Mouse (Mus musculus) lung, adult 2 months (tissue): Measurements from ENCODE around the gene Lysmd1. TPM values are rescaled to one million over a fixed set of nuclear protein-coding genes. Genes with fewer than 3 reads are reported as not detected.

Experiments
- DNase-seq: peaks from one replicate; pipeline ENCODE4 v3.0.0; 2022
- H3K4me1 ChIP-seq: fragments of 200-500 bp; 2 replicates; pipeline ENCODE4 v1.6.1; 2011; ENCODE audit warnings: low read length; ENCODE audit not compliant: control insufficient read depth, insufficient read depth
- H3K4me3 ChIP-seq: fragments of 200-500 bp; replicated peaks from 2 replicates; pipeline ENCODE3; 2011; ENCODE audit warnings: low read depth, mild to moderate bottlenecking, control low read depth, low read length; ENCODE audit errors: extremely low read depth
- CTCF ChIP-seq: fragments of 200-500 bp; IDR thresholded peaks from 2 replicates; pipeline ENCODE4 v1.5.1; 2011; ENCODE audit warnings: mild to moderate bottlenecking, low read length, control low read depth; ENCODE audit not compliant: insufficient read depth
- POLR2A ChIP-seq: fragments of 200-500 bp; IDR thresholded peaks from 2 replicates; pipeline ENCODE4 v1.6.1; 2011; ENCODE audit warnings: low read depth, mild to moderate bottlenecking, control low read depth, low read length, borderline replicate concordance; ENCODE audit errors: extremely low read depth
- WGBS: fragments of 180-500 bp; shearing (Covaris S2); methylation state at CpG from one replicate; pipeline ENCODE4 v1.1.7; 2018; 5-methylcytosine and 5-hydroxymethylcytosine counted together
- polyA plus RNA-seq: library from polyadenylated mRNA; depleted of rRNA; stranded (reverse); fragments of >200 nt; gene quantifications from 2 replicates; pipeline ENCODE4 v1.2.3, GENCODE M21; 2012; rRNA removed

The Lysmd1 gene
- polyA plus RNA-seq, 1 experiment, result 7.8 TPM

- no peak for DNase-seq
- no peak for TF ChIP-seq CTCF
- TF ChIP-seq POLR2A, result no peak
- Histone ChIP-seq H3K4me1 (no peaks in the 10 kb centered on the region; the same call in 1 of the 2 replicates), H3K4me3 (no peak overlapping the region)
- WGBS, result 56% methylated on average over 9 of the region's 9 CpGs
Measured at GRCm38 (mm10) chr3:95184796-95185577, 51.1 kb downstream of the Lysmd1 start.

GRCm38 (mm10) chr3:95186100-95186499, 52.2 kb downstream of the Lysmd1 start:
- TF ChIP-seq CTCF, result no peak
- no peak for TF ChIP-seq POLR2A
- Histone ChIP-seq H3K4me3 (no peak overlapping the region), H3K4me1 (no peaks in the 10 kb centered on the region; the same call in 1 of the 2 replicates)
- DNase-seq, result no peak
- 70% methylated on average over 2 of the region's 2 CpGs for WGBS

- H3K4me3 ChIP-seq, result no peak overlapping the region
- TF ChIP-seq POLR2A, result no peak
- no peak for TF ChIP-seq CTCF
- no peak for DNase-seq
- WGBS, result 68% methylated on average over 6 of the region's 6 CpGs
- H3K4me1 ChIP-seq, result no peaks in the 10 kb centered on the region; the same call in 1 of the 2 replicates
Measured at GRCm38 (mm10) chr3:95186888-95187287, 53.0 kb downstream of the Lysmd1 start.

Other genes starting within 250 kb of the Lysmd1 start
- gene Psmb4, start 247.1 kb upstream of the Lysmd1 start, polyA plus RNA-seq, result 175 and 210 TPM in 2 replicates
- 865 and 921 TPM in 2 replicates for gene Selenbp1, start 201.0 kb upstream of the Lysmd1 start, polyA plus RNA-seq
- 10.5 and 14.6 TPM in 2 replicates for gene Rfx5, start 180.0 kb upstream of the Lysmd1 start, polyA plus RNA-seq
- 33.8 and 38.1 TPM in 2 replicates for gene Pi4kb, start 159.4 kb upstream of the Lysmd1 start, polyA plus RNA-seq
- 19.2 and 20.6 TPM in 2 replicates for gene Zfp687, start 118.6 kb upstream of the Lysmd1 start, polyA plus RNA-seq
- 97.3 and 127 TPM in 2 replicates for gene Psmd4, start 91.5 kb upstream of the Lysmd1 start, polyA plus RNA-seq
- gene Pip5k1a, start 27.2 kb upstream of the Lysmd1 start, polyA plus RNA-seq, result 14.6 and 20.4 TPM in 2 replicates
- 55.3 and 62.2 TPM in 2 replicates for gene Vps72, start 23.1 kb upstream of the Lysmd1 start, polyA plus RNA-seq
- gene Tmod4, start 9.6 kb upstream of the Lysmd1 start, polyA plus RNA-seq, result 1.5 and 3.5 TPM in 2 replicates
- gene Scnm1, start 77 bp upstream of the Lysmd1 start, polyA plus RNA-seq, result 30.1 and 43.7 TPM in 2 replicates
- gene Tnfaip8l2, start 8.3 kb downstream of the Lysmd1 start, polyA plus RNA-seq, result 24.6 and 26.4 TPM in 2 replicates
- gene Sema6c, start 26.4 kb downstream of the Lysmd1 start, polyA plus RNA-seq, result 10.7 and 11.8 TPM in 2 replicates
- gene Gabpb2, start 83.8 kb downstream of the Lysmd1 start, polyA plus RNA-seq, result 9.7 and 17.3 TPM in 2 replicates
- 54.0 and 71.7 TPM in 2 replicates for gene Cdc42se1, start 94.6 kb downstream of the Lysmd1 start, polyA plus RNA-seq
- 6.5 and 12.3 TPM in 2 replicates for gene Mllt11, start 98.1 kb downstream of the Lysmd1 start, polyA plus RNA-seq
- gene Gm128, start 107.5 kb downstream of the Lysmd1 start, polyA plus RNA-seq, result 0.98 and 1.1 TPM in 2 replicates
- 4.2 and 13.3 TPM in 2 replicates for gene Bnipl, start 117.1 kb downstream of the Lysmd1 start, polyA plus RNA-seq
- gene Mindy1, start 147.3 kb downstream of the Lysmd1 start, polyA plus RNA-seq, result 89.1 and 95.2 TPM in 2 replicates
- gene Prune1, start 148.0 kb downstream of the Lysmd1 start, polyA plus RNA-seq, result 13.4 and 24.2 TPM in 2 replicates
- 4.7 and 16.7 TPM in 2 replicates for gene Anxa9, start 173.1 kb downstream of the Lysmd1 start, polyA plus RNA-seq
- gene Cers2, start 180.7 kb downstream of the Lysmd1 start, polyA plus RNA-seq, result 158 and 181 TPM in 2 replicates
- 10.7 and 14.7 TPM in 2 replicates for gene Setdb1, start 223.1 kb downstream of the Lysmd1 start, polyA plus RNA-seq